Mouse (Mus musculus): ENCODE results near the gene Hck.

The Hck gene

DNA sequence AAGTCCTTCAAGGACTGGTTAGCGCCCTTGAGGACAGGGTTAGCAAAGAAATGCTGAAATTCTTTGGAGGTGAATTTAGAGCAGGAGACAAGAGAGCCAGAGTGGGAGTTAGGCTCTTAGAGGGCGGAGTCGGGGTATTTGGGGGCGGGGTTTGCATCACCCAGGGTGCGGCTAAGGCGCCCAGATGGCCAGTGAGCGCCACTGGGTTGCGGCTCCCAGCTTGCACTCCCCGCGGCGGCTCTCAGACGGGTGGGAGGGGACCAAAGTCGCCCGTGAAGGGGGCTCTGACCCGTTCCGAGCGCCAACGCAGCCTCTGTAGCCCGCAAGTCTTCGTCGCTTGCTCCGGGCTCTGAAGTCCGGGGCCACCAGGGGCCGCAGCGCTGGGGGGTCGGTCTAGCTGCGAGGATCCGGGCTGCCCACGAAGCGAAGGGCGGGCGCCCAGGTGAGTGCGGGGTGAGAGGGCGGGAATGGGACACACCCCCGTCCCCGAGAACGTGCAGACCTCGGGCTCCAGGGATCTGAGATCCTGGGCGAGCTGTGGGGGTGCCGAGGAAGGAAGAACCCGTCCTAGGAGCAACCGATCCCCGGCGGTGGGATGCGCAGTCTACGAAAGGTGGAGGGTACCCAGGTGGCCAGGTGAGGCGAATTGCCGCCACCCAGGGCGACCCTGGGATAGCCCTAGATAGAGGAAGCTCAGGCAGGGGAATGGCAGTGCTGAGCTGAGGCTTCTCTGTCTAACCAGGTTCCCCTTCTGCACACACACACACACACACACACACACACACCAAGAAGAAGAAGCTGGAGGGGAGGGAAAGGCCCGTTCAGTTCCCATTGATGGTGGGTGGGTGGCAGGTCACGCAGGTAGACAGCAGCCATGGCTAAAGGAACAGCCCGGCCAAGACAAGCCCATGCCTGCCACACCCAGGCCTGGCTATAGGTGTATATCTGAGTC is at the start of gene Hck:
Gene Hck, plus strand, starts transcription at position 156 of the 952 bp plus-strand sequence.
- DNase-seq (ENCODE audit: low spot score): peak; percentile 37

DNA sequence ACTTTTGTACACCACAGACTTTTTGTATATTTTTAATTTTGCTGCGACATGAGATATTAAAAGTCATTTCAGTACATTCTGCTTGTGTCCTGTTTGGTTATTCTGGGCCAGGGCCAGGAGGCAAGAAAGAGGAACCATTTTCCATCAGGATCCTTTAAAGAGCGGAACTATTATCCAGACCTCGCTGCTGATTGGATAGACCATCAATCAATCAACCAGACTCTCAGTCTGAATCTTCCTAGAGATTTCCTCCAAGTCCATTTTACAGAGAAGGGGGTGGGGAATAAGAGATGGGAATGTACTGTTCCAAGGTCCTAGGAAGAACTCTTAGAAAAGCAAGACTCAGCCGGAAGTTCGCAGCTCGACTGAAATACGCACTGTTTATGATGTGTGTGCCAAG is 48.1 kb upstream of the Hck start:
- DNase-seq (ENCODE audit: low spot score): no peak

DNA sequence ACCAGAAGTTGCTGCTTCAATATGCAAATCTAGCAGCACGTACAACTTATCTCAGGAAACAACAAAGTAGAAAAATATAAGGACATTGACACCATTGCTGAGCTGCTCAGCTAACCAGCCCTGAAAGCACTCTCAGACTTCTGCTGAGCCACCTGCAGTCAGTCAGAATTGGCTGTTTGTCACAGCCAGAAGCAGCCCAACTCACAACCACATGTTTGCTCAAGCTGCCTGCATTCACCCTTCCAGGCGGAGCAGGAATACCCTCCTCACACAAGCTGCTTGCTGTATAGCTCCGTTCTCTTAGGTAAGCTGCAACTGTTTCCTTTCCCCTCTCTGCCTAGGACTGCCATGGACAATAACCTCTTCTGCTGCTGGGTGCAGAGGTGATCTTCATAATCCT is 44.9 kb upstream of the Hck start:
- no peak for DNase-seq (ENCODE audit: low spot score)

DNA sequence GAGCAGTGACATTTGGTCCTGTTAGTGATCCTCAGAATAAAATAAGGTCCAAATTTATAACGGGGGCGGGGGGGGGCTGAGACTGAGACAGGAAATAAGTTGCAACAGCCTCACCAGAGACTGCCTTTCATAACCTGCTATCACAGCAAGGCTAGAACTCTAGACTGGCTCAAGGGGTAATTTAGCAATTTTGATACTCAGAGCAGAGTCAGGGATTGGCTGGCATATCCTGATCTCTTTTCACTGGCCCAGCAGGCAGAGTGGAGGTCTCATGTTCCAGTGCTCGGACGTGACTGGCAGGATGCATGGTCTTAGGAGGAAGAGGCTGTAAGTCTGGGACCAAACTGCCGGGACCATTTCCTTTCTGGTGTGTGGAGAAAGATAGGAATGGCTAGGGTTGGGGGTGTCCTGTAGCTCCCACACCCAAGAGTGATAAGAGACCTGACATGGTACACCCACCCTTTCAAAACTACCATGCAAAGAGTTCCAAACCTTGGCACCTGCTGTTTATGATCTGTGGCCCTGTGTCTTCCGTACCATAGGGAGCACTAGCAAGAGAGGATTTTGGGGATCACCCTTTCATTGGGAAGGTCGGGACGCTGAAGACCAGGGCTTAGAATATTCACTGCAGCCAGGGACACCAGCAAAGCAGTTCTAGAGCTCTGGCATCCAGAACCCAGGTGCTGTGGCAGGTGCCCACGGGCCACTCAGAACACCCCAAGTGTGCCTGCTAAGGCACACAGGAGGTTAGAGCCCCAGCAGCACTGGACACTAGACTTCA is 43.9 kb upstream of the Hck start:
- no peak for DNase-seq (ENCODE audit: low spot score)

DNA sequence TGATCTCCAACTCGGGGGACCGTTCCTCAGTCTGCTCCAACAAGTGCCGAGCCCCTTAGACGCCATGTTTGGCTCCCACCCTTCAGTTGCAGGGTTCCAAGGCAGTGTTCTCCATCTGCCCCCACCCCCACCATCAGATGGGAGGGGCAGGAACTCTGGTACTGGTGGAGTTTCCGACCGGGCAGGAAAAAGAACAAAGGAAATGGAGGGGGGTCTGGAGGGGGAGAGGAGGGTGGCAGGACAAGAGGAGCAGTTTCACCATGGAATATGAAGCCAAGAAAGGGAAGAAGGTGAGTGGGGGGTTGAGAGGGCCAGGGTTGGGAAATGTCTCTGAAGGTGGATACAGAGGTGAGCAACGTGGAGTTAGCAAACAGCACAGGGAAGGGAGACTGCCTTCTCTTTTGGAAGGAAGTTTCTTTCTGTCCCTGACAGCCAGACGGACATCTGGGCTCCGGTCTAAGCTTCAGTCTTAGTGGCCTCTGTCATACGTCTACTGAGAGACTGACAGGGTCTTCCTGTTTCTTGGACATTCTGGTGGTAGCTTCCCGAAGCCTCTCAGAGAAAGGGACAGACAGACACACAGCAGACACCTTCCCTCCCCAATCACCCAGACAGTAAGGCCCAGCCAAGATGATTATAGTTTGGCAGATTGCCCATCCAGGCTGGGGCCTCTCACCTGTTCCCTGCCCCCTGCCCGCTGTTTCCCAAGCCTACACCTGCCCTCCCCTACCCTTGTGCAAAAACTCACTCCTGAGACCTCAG is 42.3 kb upstream of the Hck start, which contains the start of gene Ccm2l:
Gene Ccm2l, plus strand, starts transcription at position 209 of the 762 bp plus-strand sequence.
- DNase-seq (ENCODE audit: low spot score): no peak

DNA sequence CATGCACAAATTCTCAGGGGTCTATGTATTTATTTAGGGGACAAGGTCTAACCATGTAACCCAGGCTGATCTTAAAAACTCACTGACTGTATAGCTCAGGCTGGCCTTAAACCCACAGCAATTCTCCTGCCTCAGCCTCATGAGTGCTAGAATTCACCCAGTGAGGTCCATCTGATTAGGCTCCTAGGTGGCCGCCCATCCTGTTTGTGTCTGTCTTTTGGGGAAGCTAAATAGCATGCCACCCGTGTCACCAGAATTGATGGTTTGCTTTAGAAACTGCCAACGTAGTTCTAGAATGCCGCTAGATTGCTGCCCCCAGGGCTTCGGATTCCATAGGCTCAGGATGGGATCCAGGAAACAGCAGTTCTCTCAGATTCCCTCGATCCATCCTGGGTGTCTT is 41.3 kb upstream of the Hck start:
- no peak for DNase-seq (ENCODE audit: low spot score)

DNA sequence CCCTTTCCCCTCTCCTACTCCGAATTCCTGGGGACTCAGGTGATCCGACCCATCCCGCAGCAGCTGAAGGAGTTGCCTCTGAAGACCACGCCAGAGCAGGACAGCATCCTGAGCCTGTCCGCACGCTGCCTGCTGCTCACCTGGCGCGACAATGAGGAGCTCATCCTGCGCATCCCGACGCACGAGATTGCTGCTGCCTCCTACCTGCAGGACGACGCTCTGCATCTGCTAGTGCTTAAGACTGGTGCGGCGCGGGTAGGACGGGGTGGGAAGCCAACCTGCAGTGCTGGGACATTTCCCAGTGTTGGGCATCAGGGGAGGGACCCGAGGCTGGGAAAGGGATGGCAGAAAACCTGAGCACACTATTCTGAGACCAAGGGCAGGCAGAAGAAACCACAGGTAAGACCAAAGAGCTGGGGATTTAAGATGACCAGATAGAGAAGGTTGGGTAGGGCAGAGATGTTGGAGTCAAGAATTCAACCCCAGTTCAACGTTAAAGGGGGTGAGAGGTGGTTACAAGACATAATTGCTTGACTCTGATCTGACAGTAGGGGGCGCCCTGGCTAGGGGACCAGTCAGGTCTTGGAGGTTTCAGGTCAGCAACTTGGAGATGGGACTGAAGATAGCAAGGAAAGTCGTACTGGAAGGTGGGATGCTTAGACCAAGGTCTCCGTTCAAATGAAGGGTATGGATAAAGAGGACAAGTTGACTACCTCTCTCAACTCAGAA is 37.3 kb upstream of the Hck start:
- no peak for DNase-seq (ENCODE audit: low spot score)

DNA sequence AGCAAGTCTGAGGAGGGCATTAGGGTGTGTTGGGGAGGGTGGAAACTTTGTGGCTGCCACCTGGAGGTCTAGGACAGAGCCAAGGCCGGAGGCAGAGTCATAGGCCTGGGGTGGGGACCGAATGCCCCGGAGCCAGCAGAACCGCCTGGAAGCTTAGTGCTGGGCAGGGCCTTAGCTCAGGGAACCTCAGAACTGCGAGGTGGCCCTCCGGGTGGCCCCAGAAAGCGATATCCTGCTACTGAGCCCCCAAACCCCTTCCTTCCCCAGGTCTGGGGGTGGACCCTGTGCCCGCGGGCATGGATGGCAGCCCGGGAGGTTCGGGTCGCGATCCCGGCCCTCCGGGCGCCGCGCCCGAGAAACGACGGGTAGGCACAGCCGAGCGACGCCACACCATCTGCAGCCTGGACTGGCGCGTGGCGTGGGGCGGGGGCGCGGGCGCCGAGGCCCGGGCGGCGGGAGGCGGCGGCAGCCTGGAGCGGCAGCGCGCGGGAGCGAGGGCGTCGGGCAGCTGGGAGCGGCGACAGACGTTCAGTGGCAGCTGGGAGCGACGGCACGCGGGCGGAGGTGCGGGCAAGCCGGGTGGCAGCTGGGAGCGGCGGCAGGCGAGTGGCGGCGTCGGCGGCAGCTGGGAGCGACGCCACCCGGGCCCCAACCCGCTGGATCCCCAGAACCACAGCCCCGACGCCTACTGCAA is 36.6 kb upstream of the Hck start:
- DNase-seq (ENCODE audit: low spot score): no peak

DNA sequence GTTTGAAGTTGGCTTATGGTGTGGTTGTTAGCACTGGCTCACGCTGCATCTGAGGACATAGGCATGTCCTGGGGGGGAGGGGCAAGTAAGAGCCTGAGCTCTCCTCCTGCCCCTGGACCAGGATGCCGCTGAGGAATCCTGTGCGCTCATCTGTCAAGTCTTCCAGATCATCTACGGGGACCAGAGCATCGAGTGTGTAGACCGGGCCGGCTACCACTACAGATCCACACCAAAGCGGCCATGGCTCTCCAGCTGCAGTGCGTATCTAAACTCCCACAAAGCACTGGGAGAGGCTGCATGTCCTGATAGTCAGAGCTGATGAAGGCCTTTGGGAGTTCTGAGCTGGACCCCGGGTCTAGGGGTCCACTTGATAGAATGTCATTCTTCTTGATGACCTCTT is 33.6 kb upstream of the Hck start:
- DNase-seq (ENCODE audit: low spot score): no peak

DNA sequence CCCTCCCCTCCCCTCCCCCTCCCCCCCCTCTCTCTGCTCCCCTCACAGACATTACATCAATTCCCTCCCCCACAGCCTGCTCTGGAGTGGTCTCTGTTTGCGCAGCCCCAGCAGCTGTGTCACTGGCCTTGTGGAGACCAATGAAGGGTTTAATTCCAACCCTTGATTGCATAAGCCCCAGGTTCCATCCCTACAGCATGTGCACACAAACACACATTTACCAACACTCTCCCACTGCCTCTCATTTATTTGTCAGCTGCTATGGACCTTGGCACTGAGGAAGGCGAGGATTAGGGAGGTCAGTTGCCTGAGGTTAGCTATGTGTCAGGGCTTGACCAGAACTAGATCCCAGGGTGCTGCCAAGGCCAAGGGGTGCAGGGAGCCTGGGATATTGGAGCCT is 32.3 kb upstream of the Hck start:
- no peak for DNase-seq (ENCODE audit: low spot score)

DNA sequence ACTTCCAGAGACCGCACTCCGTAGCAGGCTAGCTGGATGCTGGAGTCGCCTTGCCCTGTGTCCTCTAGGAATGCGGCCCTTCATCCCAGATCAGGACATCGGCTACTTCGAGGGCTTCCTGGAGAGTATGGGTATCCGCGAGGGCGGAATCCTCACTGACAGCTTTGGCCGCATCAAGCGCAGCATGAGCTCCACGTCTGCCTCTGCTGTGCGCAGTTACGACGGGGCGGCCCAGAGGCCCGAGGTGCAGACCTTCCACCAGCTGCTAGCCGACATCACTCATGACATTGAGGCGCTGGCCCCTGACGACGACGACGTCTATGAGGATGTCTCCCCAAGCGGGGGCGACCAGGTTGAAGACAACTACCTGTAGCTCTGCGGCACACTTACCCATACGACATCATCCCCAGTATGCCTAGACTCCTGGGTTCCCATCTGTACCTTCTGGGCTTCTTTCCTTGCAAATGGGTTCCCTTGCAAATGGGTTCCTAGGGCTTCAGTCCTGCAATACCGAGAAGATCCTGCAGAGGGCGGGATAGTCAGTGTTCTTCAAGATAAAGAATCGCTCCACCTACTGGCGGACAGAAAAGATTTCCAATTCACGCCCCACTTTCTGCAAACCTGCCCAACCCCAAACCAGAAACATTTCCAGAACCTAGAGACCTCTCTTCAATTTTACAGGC is 27.3 kb upstream of the Hck start:
- peak; percentile 74 for DNase-seq (ENCODE audit: low spot score)

DNA sequence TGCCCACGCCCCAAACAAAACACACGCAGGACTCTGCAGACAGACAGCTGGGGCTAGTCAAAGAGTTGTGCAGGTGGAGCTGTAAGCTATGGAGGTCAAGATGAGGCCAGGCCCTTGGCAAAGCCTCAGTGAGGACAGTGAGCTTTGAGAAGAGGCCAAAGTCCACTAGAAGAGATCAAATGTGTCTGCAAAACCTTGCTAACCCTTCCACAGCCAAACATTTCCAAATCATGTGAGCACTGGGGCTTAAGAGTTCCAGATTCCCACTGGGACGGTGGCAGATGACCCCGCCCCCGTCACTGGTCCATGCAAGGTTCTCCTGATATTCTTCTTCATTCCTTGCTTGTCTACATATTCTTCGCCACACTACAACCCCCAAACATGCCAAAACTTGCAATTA is 26.4 kb upstream of the Hck start:
- DNase-seq (ENCODE audit: low spot score): no peak

DNA sequence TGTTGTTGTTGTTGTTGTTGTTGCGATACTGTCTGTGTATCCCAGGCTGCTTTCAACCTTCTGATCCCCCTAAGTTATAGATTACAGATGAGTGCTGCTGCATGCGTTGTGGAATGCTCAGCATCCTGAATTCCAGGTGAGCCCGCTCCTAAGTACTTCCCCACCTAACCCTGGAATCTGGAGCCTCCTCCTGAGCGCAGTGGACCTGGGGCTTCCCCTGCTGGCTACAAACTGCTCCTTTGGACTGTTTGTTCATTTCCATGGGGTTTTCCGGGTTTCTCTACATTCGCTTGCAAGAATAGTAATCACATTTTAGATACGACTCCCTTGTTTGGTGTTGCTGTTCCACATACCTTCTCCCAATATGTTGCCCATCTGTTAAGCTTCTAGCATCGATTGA is 25.0 kb upstream of the Hck start:
- no peak for DNase-seq (ENCODE audit: low spot score)

DNA sequence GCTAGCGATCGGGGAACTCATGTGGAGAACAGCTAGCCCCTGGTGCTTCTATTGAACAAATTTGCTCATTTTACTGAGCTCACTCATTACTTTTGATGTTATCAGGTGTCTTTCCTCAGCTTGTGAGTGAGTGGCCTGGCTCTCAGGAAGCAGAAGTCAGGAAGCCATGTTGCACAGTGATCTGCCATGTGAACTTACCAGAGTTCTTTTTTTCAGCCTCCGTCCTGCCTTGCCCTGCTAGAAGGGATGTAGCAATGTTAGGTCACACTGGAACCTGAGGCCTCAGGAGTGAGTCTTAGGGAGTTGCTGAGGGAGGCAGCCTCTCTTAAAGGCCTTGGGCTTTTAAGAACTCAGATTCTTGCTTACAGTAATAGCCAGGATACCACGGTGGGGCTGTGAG is 24.4 kb upstream of the Hck start:
- no peak for DNase-seq (ENCODE audit: low spot score)

DNA sequence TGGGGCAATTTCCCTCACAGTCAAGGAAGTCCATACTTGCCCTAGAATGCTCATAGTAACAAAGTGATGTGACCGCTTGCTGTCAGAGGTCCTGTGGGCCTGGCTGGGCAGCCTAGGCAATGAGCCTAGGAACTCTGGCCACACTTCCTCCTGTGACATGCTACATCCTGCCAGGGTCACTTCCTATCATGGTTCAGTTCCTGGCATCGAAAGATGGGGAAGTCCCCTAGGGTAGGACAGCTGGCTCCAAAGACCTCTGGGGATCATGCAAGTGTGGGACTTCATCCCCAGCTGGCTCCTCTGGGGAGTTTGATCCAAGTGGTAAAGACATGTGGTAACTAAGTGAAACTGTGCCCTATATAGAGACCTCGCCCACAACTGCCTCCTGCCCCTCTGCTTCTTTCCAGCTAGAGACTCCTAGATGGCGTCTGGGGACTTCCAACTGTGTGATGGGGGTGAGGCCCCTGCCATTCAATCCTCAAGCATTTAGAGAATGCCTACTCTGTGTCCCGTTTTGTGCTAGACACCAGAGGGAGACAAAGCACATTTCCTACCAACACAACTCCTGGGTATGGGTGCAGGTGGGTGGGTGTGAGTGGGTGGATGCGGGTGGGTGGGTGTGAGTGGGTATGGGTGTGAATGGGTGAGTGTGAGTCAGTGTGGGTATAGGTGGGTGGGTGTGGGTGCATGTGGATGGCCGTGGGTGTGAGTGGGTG is 23.8 kb upstream of the Hck start:
- no peak for DNase-seq (ENCODE audit: low spot score)

DNA sequence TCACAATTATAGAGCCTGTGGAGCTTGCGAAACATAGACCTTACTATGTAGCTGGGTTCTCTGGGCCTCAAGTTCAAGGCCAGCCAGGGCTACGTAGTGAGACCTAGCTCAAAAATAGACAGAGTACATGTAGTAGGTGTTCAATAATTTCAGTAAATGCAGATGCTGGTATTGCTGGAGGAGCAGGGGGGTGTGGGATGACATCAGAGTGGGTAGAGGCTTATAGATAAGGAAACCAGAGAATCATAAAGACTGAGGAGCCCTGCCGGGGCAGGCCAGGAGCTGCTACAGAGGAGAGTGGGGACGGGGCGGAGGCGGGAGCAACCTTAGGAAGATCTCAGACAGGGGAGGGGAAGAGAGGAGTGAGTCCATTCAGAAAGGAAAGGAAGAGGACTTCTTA is 22.7 kb upstream of the Hck start:
- DNase-seq (ENCODE audit: low spot score): no peak

DNA sequence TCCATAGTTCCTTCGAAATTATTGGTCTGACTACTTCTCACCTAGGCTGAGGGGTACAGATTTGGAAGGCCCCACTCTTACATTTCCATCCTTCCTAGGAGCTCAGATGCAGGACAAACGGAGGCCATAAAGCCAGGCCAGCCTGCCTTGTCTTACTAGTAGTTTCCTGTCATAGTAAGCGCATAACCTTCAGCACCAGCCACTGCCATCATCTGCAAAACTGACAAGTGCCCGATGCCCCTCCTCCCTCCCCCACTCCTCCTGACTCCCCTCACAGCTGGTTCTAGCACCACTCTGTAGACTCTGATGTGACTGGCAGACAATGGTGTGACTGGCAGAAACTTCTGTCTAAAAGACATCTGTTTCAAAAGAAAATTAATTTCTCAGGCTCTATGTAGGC is 22.1 kb upstream of the Hck start:
- DNase-seq (ENCODE audit: low spot score): no peak

DNA sequence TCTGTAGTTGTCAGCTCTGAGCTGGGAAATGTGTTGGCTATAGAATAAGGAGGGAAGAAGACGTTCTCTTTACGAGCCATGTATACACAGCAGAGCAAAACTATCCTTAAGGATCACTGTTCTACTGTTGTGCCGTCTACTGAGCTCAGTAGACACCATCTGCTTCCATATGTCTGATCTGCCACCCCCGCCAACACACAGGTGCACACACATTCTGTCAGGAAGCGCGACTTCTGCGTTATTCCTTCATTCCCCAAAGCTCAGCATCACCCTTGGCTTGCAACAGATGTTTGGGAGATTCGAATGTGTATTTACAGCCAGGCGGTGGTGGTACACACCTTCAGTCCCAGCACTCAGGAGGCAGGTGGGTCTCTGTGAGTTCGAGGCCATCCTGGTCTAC is 21.2 kb upstream of the Hck start:
- no peak for DNase-seq (ENCODE audit: low spot score)

DNA sequence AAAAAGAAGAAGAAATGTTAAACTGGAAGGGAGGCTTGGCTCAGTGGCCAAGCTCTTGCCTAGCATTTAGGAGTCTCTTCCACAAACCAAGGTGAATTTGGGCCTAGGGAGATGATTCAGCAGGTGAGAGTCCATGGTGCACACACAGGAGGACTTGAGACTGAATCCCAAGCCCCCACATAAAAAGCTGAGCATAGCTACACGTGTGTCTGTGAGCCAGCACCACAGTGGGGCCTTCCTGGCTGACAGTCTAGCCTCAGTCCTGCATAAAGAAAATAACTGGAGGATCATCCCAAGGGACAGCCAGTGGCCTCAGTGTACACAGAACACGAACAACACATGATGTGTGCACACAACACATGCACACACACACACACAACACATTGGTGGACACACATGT is 19.0 kb upstream of the Hck start:
- DNase-seq (ENCODE audit: low spot score): no peak

All from ovary, postnatal 14 days (tissue).